Mouse (Mus musculus) MN1 (cell line): ENCODE measurements around the gene R3hdml.

Source experiments
- DNase-seq: peaks from one replicate; pipeline ENCODE4 v3.0.0-alpha.2; 2016; ENCODE audit warnings: low spot score

Gene R3hdml

GRCm38 (mm10) chr2:163540231-163541117, 48.4 kb downstream of the R3hdml start:
- DNase-seq = no peak

- no peak for DNase-seq
Observed at GRCm38 (mm10) chr2:163541568-163542182, 49.6 kb downstream of the R3hdml start.

- DNase-seq = no peak
Observed at GRCm38 (mm10) chr2:163542674-163543073, 50.6 kb downstream of the R3hdml start.

GRCm38 (mm10) chr2:163546623-163547318, 54.7 kb downstream of the R3hdml start:
- no peak for DNase-seq

- no peak for DNase-seq
Observed at GRCm38 (mm10) chr2:163548822-163549221, 56.7 kb downstream of the R3hdml start.

GRCm38 (mm10) chr2:163549786-163550185, 57.7 kb downstream of the R3hdml start:
- DNase-seq = no peak
